ENCODE assay signal across 9 mouse cellular contexts in genomic region chr16:16527267-16527666, GRCm38 (mm10).
A peak's percentile ranks its signal among the peaks of the same experiment; 100 is the strongest.
DNase-seq lines count a peak whose midpoint lies in the region; ATAC-seq and TF ChIP-seq lines count a peak whose summit lies in the region.
"Had no signal": no experiment of that assay in that cellular context is flagged by ENCODE, and none has a peak within 500 bp of the region (broad histone marks: within the 10 kb centered on the region; RNA-seq: fewer than 3 reads in every experiment).

No protein-coding gene starts in this region.

- 62% methylated on average over 8 of the region's 8 CpGs for WGBS in kidney, embryonic 14.5 days

- H3K27ac ChIP-seq in kidney, embryonic 14.5 days (ENCODE audit: low read depth, low read length) = peak overlapping the region; percentile 24; the same call in 1 of the 2 replicates

- no peaks in the 10 kb centered on the region for H3K36me3 ChIP-seq in kidney, embryonic 14.5 days (ENCODE audit: control insufficient read depth, insufficient read depth, low read length)

- no peaks in the 10 kb centered on the region for H3K9me3 ChIP-seq in kidney, embryonic 14.5 days (ENCODE audit: control insufficient read depth, low read length)

- no peak for TF ChIP-seq CTCF in brain, embryonic 14.5 days (IDR thresholded peaks at IDR 0.05; ENCODE audit: borderline replicate concordance, extremely low read depth, insufficient read depth, insufficient read length)

- peaks cover 5% of the 10 kb centered on the region; the same call in 1 of the 2 replicates for H3K4me1 ChIP-seq in kidney, embryonic 14.5 days (ENCODE audit: control insufficient read depth, insufficient read depth, low read length)

- no peaks in the 10 kb centered on the region for H3K27me3 ChIP-seq in kidney, embryonic 14.5 days (ENCODE audit: control insufficient read depth, insufficient read depth, low read length)

- H3K4me2 ChIP-seq in kidney, embryonic 14.5 days (replicated peaks; ENCODE audit: low read depth, low read length) = no peak overlapping the region; the same call in 1 of the 2 replicates

- no peak overlapping the region for H3K9ac ChIP-seq in kidney, embryonic 14.5 days (ENCODE audit: low read depth, low read length)

- TF ChIP-seq POLR2A in brain, embryonic 14.5 days (IDR thresholded peaks at IDR 0.05; ENCODE audit: borderline replicate concordance, extremely low read depth, insufficient read depth, insufficient read length, poor library complexity, severe bottlenecking) = no peak

- ATAC-seq in kidney, embryonic 14.5 days (ENCODE audit: low FRiP score, low TSS enrichment) = no peak

- peak; percentile 49 to 83 for DNase-seq in adrenal gland, adult (ENCODE audit: inconsistent age in 2 of 2, low spot score in 1 of 2)
- DNase-seq in adrenal gland, postnatal 4 days (ENCODE audit: low spot score in 2 of 2) = no peak
- DNase-seq in brain, embryonic 14.5 days (ENCODE audit: low read depth) = peak; percentile 42
- peak; percentile 72 for DNase-seq in heart, adult 8-10 months (ENCODE audit: low spot score)
- peak; percentile 65 for DNase-seq in lung, postnatal 10 days
- DNase-seq in right cerebral cortex, postnatal 10 days (ENCODE audit: low spot score in 2 of 2) = peak; percentile 42 to 54
- no peak for DNase-seq in spleen, postnatal 14 days (ENCODE audit: low spot score in 2 of 2)

- no peak overlapping the region for H3K4me3 ChIP-seq in kidney, embryonic 14.5 days (ENCODE audit: low read length)
- H3K4me3 ChIP-seq: erythroblast, embryonic 14.5 days had no signal

Comparison
In these comparisons a context has a peak if more than half of its experiments do, and no peak if none do; other contexts are left out.
1. DNase-seq: peak in adrenal gland, adult (2 of 2), brain, embryonic 14.5 days (single experiment), heart, adult 8-10 months (single experiment), lung, postnatal 10 days (single experiment) and right cerebral cortex, postnatal 10 days (2 of 2); none in adrenal gland, postnatal 4 days (0 of 2) and spleen, postnatal 14 days (0 of 2).